Mouse (Mus musculus): ENCODE results near the gene Pigu. TPM values are rescaled to one million over a fixed set of nuclear protein-coding genes. Genes with fewer than 3 reads are reported as not detected.
A peak's percentile ranks its signal among the peaks of the same experiment; 100 is the strongest.

Pigu gene
- polyA plus RNA-seq, 1 experiment from 2014 or later = 66.8 TPM

- ATAC-seq (ENCODE audit: low FRiP score, low TSS enrichment) = no peak
- Histone ChIP-seq H3K4me3 (ENCODE audit: low read length) (no peak overlapping the region), H3K9me3 (ENCODE audit: control insufficient read depth, low read length) (no peaks in the 10 kb centered on the region), H3K27ac (ENCODE audit: low read depth, low read length) (no peak overlapping the region), H3K9ac (ENCODE audit: low read depth, low read length) (no peak overlapping the region), H3K4me1 (ENCODE audit: control insufficient read depth, insufficient read depth, low read length) (peaks cover 7% of the 10 kb centered on the region; the same call in 1 of the 2 replicates), H3K4me2 (replicated peaks; ENCODE audit: low read depth, low read length) (no peak overlapping the region), H3K36me3 (ENCODE audit: control insufficient read depth, insufficient read depth, low read length) (peaks cover 18% of the 10 kb centered on the region), H3K27me3 (ENCODE audit: control insufficient read depth, insufficient read depth, low read length) (no peaks in the 10 kb centered on the region)
- WGBS = 32% methylated on average over 7 of the region's 7 CpGs
Observed at GRCm38 (mm10) chr2:155385090-155385489, 27.9 kb upstream of the Pigu start.

DNA sequence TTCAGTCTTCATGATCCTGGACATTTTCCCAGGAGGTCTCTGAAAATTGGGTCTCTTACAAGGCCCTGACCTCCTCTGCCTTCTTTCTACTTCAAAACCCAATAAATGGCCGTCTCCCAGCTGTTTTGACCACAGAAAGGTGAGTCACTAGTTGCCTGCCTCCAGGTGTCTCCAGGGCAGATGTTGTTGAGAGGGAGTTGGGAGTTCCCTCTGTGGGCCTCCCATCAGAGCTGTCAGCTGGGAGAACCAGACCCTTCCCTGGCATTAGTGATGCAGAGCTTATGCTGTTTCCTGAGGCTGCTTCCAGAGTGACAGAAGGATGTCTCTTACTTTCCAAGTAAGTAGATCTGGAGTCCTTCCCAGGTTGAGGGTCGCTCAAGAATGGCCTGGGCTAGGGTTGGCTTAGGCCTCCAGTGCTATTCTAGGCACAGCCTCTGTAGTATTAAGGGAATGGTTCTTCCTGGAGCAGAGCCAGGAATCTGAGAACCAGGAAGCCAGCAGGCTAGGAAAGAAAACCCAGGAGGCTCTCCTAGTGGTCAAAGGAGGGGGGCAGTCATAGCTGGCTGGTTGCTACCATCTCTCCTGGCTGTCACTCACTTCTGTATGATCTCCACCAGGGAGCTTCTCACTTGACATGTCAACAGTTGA, 25.7 kb upstream of the Pigu start:
- Histone ChIP-seq H3K9me3 (ENCODE audit: control insufficient read depth, low read length) (no peaks in the 10 kb centered on the region), H3K4me3 (ENCODE audit: low read length) (peak overlapping the region; percentile 89; the same call in 1 of the 2 replicates), H3K4me1 (ENCODE audit: control insufficient read depth, insufficient read depth, low read length) (peaks cover 7% of the 10 kb centered on the region; the same call in 1 of the 2 replicates), H3K4me2 (replicated peaks; ENCODE audit: low read depth, low read length) (peak overlapping the region; percentile 88), H3K9ac (ENCODE audit: low read depth, low read length) (no peak overlapping the region), H3K27ac (ENCODE audit: low read depth, low read length) (no peak overlapping the region), H3K36me3 (ENCODE audit: control insufficient read depth, insufficient read depth, low read length) (peaks cover 5% of the 10 kb centered on the region; the same call in 1 of the 2 replicates), H3K27me3 (ENCODE audit: control insufficient read depth, insufficient read depth, low read length) (no peaks in the 10 kb centered on the region)
- ATAC-seq (ENCODE audit: low FRiP score, low TSS enrichment) = no peak
- 78% methylated on average over 2 of the region's 2 CpGs for WGBS

- Histone ChIP-seq H3K27me3 (ENCODE audit: control insufficient read depth, insufficient read depth, low read length) (no peaks in the 10 kb centered on the region), H3K9ac (ENCODE audit: low read depth, low read length) (peak overlapping the region; percentile 92; the same call in 1 of the 2 replicates), H3K27ac (ENCODE audit: low read depth, low read length) (peak overlapping the region; percentile 85), H3K4me1 (ENCODE audit: control insufficient read depth, insufficient read depth, low read length) (peaks cover 7% of the 10 kb centered on the region; the same call in 1 of the 2 replicates), H3K4me3 (ENCODE audit: low read length) (peak overlapping the region; percentile 89), H3K36me3 (ENCODE audit: control insufficient read depth, insufficient read depth, low read length) (peaks cover 5% of the 10 kb centered on the region; the same call in 1 of the 2 replicates), H3K9me3 (ENCODE audit: control insufficient read depth, low read length) (no peaks in the 10 kb centered on the region), H3K4me2 (replicated peaks; ENCODE audit: low read depth, low read length) (peak overlapping the region; percentile 88)
- ATAC-seq (ENCODE audit: low FRiP score, low TSS enrichment) = peak; percentile 28; the same call in 1 of the 2 replicates
- WGBS = 25% methylated on average over 6 of the region's 6 CpGs
Observed at GRCm38 (mm10) chr2:155382332-155382700, 25.1 kb upstream of the Pigu start.

DNA sequence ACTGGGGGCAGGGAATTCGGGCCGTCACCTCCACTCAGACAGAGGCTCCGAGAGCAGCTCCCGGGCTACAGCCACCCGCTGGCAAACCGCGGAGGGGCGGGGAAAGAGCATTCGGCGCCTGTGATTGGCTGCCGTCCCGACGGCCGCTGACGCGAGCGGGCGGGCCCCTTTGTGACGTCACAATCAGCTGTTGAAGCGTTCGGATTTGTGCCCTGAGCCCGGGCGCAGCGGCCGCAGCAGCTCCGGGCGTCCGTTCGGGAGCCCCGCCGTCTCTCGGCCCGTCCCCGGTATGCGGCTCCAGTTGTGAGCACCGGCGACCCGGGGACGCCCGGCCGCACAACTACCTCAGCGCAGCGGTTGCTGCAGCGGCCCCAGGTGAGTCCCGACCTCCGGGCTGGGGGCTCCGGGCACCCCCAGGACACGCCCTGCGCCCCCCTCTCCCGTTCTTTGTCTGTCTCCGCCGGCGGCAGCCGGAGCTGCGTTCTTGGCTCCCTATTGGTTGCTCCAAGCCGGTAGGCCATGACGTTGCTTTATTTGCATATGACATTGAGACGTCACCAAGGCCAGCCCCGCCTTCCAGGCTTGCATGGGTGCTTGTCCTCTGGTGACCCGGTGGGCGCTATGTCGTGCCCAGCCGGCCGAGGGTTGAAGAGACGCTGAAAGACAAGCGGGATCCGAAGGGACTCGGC, 24.6 kb upstream of the Pigu start:
- no peaks in the 10 kb centered on the region for H3K9me3 ChIP-seq (ENCODE audit: control insufficient read depth, low read length)
- peak overlapping the region; percentile 92 for H3K9ac ChIP-seq (ENCODE audit: low read depth, low read length)
- H3K4me3 ChIP-seq (ENCODE audit: low read length) = peak overlapping the region; percentile 89
- peak; percentile 93 for ATAC-seq (ENCODE audit: low FRiP score, low TSS enrichment)
- peak overlapping the region; percentile 88 for H3K4me2 ChIP-seq (replicated peaks; ENCODE audit: low read depth, low read length)
- H3K4me1 ChIP-seq (ENCODE audit: control insufficient read depth, insufficient read depth, low read length) = peaks cover 7% of the 10 kb centered on the region; the same call in 1 of the 2 replicates
- peak overlapping the region; percentile 85 for H3K27ac ChIP-seq (ENCODE audit: low read depth, low read length)
- under 1% methylated on average over 65 of the region's 68 CpGs for WGBS
- no peaks in the 10 kb centered on the region for H3K27me3 ChIP-seq (ENCODE audit: control insufficient read depth, insufficient read depth, low read length)
- H3K36me3 ChIP-seq (ENCODE audit: control insufficient read depth, insufficient read depth, low read length) = peaks cover 5% of the 10 kb centered on the region; the same call in 1 of the 2 replicates

- Histone ChIP-seq H3K27ac (ENCODE audit: low read depth, low read length) (no peak overlapping the region), H3K4me3 (ENCODE audit: low read length) (peak overlapping the region; percentile 89), H3K4me2 (replicated peaks; ENCODE audit: low read depth, low read length) (peak overlapping the region; percentile 88), H3K4me1 (ENCODE audit: control insufficient read depth, insufficient read depth, low read length) (0 out of 2 replicates have a peak, but pooled peaks cover 7% of the 10 kb centered on the region), H3K9ac (ENCODE audit: low read depth, low read length) (peak overlapping the region; percentile 92), H3K36me3 (ENCODE audit: control insufficient read depth, insufficient read depth, low read length) (peaks cover 5% of the 10 kb centered on the region; the same call in 1 of the 2 replicates), H3K9me3 (ENCODE audit: control insufficient read depth, low read length) (no peaks in the 10 kb centered on the region), H3K27me3 (ENCODE audit: control insufficient read depth, insufficient read depth, low read length) (no peaks in the 10 kb centered on the region)
- no peak for ATAC-seq (ENCODE audit: low FRiP score, low TSS enrichment)
- 1% methylated on average over 11 of the region's 11 CpGs for WGBS
Observed at GRCm38 (mm10) chr2:155381060-155381437, 23.8 kb upstream of the Pigu start.

GRCm38 (mm10) chr2:155380261-155381059, 23.2 kb upstream of the Pigu start, which contains the start of gene Trp53inp2:
Gene Trp53inp2 (plus strand): TSS chr2:155381059.
- H3K9me3 ChIP-seq (ENCODE audit: control insufficient read depth, low read length) = no peaks in the 10 kb centered on the region
- 42% methylated on average over 8 of the region's 8 CpGs for WGBS
- H3K9ac ChIP-seq (ENCODE audit: low read depth, low read length) = peak within 1 kb of the TSS; percentile 92
- 0 out of 2 replicates have a peak, but pooled peaks cover 7% of the 10 kb centered on the region for H3K4me1 ChIP-seq (ENCODE audit: control insufficient read depth, insufficient read depth, low read length)
- peak within 1 kb of the TSS; percentile 89 for H3K4me3 ChIP-seq (ENCODE audit: low read length)
- peak within 1 kb of the TSS; percentile 88 for H3K4me2 ChIP-seq (replicated peaks; ENCODE audit: low read depth, low read length)
- ATAC-seq (ENCODE audit: low FRiP score, low TSS enrichment) = no peak
- no peaks in the 10 kb centered on the region for H3K36me3 ChIP-seq (ENCODE audit: control insufficient read depth, insufficient read depth, low read length)
- peak within 1 kb of the TSS; percentile 85 for H3K27ac ChIP-seq (ENCODE audit: low read depth, low read length)
- H3K27me3 ChIP-seq (ENCODE audit: control insufficient read depth, insufficient read depth, low read length) = no peaks in the 10 kb centered on the region

DNA sequence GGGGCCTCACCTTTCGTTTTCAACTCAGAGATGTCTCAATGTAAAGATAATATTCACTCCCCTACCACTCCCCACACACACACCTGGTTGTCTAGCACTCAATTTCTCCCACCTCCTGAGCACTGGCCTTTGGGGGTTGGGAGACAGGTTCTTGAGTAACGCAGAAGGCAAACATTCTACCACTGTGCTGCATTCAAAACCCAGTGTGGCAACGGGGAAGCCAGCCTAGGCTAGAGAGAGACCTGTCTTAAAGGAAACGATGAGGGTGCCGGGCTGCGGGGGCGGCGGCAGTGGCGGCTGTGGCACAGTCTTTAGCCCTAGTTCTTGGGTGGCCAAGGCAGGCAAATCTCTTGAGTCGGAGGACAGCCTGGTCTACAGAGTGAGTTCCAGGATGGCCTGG, 19.0 kb upstream of the Pigu start:
- Histone ChIP-seq H3K4me3 (ENCODE audit: low read length) (no peak overlapping the region), H3K4me1 (ENCODE audit: control insufficient read depth, insufficient read depth, low read length) (no peaks in the 10 kb centered on the region), H3K4me2 (replicated peaks; ENCODE audit: low read depth, low read length) (no peak overlapping the region), H3K36me3 (ENCODE audit: control insufficient read depth, insufficient read depth, low read length) (no peaks in the 10 kb centered on the region), H3K9ac (ENCODE audit: low read depth, low read length) (no peak overlapping the region), H3K27me3 (ENCODE audit: control insufficient read depth, insufficient read depth, low read length) (no peaks in the 10 kb centered on the region), H3K27ac (ENCODE audit: low read depth, low read length) (no peak overlapping the region), H3K9me3 (ENCODE audit: control insufficient read depth, low read length) (no peaks in the 10 kb centered on the region)
- no peak for ATAC-seq (ENCODE audit: low FRiP score, low TSS enrichment)
- WGBS = 81% methylated on average over 10 of the region's 10 CpGs

- Histone ChIP-seq H3K27ac (ENCODE audit: low read depth, low read length) (no peak overlapping the region), H3K4me2 (replicated peaks; ENCODE audit: low read depth, low read length) (no peak overlapping the region), H3K36me3 (ENCODE audit: control insufficient read depth, insufficient read depth, low read length) (no peaks in the 10 kb centered on the region), H3K9me3 (ENCODE audit: control insufficient read depth, low read length) (no peaks in the 10 kb centered on the region), H3K9ac (ENCODE audit: low read depth, low read length) (no peak overlapping the region), H3K27me3 (ENCODE audit: control insufficient read depth, insufficient read depth, low read length) (no peaks in the 10 kb centered on the region), H3K4me3 (ENCODE audit: low read length) (no peak overlapping the region), H3K4me1 (ENCODE audit: control insufficient read depth, insufficient read depth, low read length) (no peaks in the 10 kb centered on the region)
- no peak for ATAC-seq (ENCODE audit: low FRiP score, low TSS enrichment)
Observed at GRCm38 (mm10) chr2:155374521-155374920, 17.3 kb upstream of the Pigu start.
